Mouse (Mus musculus): Measurements from ENCODE around the gene Zzz3. TPM values are rescaled to one million over a fixed set of nuclear protein-coding genes. Genes with fewer than 3 reads are reported as not detected.

Gene Zzz3
- total and polyA plus RNA-seq, 3 experiments, result 64.2 to 116 (median 94.9) TPM

- H3K27ac ChIP-seq (ENCODE audit: insufficient read depth, low read depth), result no peak overlapping the region
- H3K36me3 ChIP-seq (replicated peaks in 1 of 2; ENCODE audit: control insufficient read depth in 1 of 2, insufficient read depth in 1 of 2, low read length in 1 of 2), result peaks cover 49 to 57% of the 10 kb centered on the region in 2 experiments
- no peak overlapping the region for H3K4me3 ChIP-seq (replicated peaks in 1 of 3; ENCODE audit: low read depth in 2 of 3, low read length in 2 of 3, poor library complexity in 1 of 3)
- H3K9ac ChIP-seq (ENCODE audit: insufficient read depth, low read depth), result no peak overlapping the region
- in situ Hi-C loops (cut with MboI; ENCODE audit: low pct_ligation_motif_present, low pct_unique_long_range_greater_than_20kb, low sequenced_read_pairs) (loop anchor here (5.0 kb wide), 1 partner anchor 50 kb away; no protein-coding TSS in a partner anchor), dilution Hi-C loops (cut with MboI; ENCODE audit: extremely low pct_ligation_motif_present, extremely low pct_unique_long_range_greater_than_20kb, low sequenced_read_pairs) (no loop called here)
- TF ChIP-seq PAX5 (IDR thresholded peaks at IDR 0.05; ENCODE audit: low read length) (no peak), POLR2AphosphoS2 (IDR thresholded peaks at IDR 0.05; ENCODE audit: low read depth, low read length) (peak; percentile 1; the same call in 1 of the 2 replicates)
- H3K4me2 ChIP-seq (ENCODE audit: insufficient read depth, low read depth, poor library complexity, severe bottlenecking), result no peak overlapping the region
- H3K79me2 ChIP-seq (replicated peaks; ENCODE audit: control insufficient read depth, extremely low read depth, insufficient read depth, poor library complexity, severe bottlenecking), result no peaks in the 10 kb centered on the region; the same call in 1 of the 2 replicates
- no peaks in the 10 kb centered on the region for H3K9me3 ChIP-seq (replicated peaks; ENCODE audit: low read length)
- no peak for DNase-seq (ENCODE audit: extremely low read depth)
- no peaks in the 10 kb centered on the region for H3K27me3 ChIP-seq (replicated peaks)
- peaks cover 5 to 6% of the 10 kb centered on the region in 2 experiments for H3K4me1 ChIP-seq (ENCODE audit: control insufficient read depth in 1 of 2, insufficient read depth in 2 of 2)
Measured at GRCm38 (mm10) chr3:152462038-152462547, 66.8 kb downstream of the Zzz3 start.

GRCm38 (mm10) chr3:152462900-152463299 is 67.6 kb downstream of the Zzz3 start:
- no peak overlapping the region for H3K9ac ChIP-seq (ENCODE audit: insufficient read depth, low read depth)
- DNase-seq (ENCODE audit: extremely low read depth), result no peak
- TF ChIP-seq MYC (IDR thresholded peaks at IDR 0.05; ENCODE audit: low read depth, low read length) (no peak), EP300 (IDR thresholded peaks at IDR 0.05; ENCODE audit: low read length) (no peak), POLR2AphosphoS2 (IDR thresholded peaks at IDR 0.05; ENCODE audit: low read depth, low read length) (no peak), SIN3A (IDR thresholded peaks at IDR 0.05; ENCODE audit: low read length) (no peak), PAX5 (IDR thresholded peaks at IDR 0.05; ENCODE audit: low read length) (no peak)
- no peak overlapping the region for H3K27ac ChIP-seq (ENCODE audit: insufficient read depth, low read depth)
- H3K36me3 ChIP-seq (replicated peaks in 1 of 2; ENCODE audit: control insufficient read depth in 1 of 2, insufficient read depth in 1 of 2, low read length in 1 of 2), result peaks cover 42 to 49% of the 10 kb centered on the region in 2 experiments
- H3K4me3 ChIP-seq (replicated peaks in 1 of 3; ENCODE audit: low read depth in 2 of 3, low read length in 2 of 3, poor library complexity in 1 of 3), result no peak overlapping the region
- dilution Hi-C loops (cut with MboI; ENCODE audit: extremely low pct_ligation_motif_present, extremely low pct_unique_long_range_greater_than_20kb, low sequenced_read_pairs), result no loop called here
- no peak overlapping the region for H3K4me2 ChIP-seq (ENCODE audit: insufficient read depth, low read depth, poor library complexity, severe bottlenecking)
- H3K79me2 ChIP-seq (replicated peaks; ENCODE audit: control insufficient read depth, extremely low read depth, insufficient read depth, poor library complexity, severe bottlenecking), result no peaks in the 10 kb centered on the region
- no peaks in the 10 kb centered on the region for H3K9me3 ChIP-seq (replicated peaks; ENCODE audit: low read length)
- H3K27me3 ChIP-seq (replicated peaks), result no peaks in the 10 kb centered on the region
- peaks cover 11 to 14% of the 10 kb centered on the region in 2 experiments for H3K4me1 ChIP-seq (ENCODE audit: control insufficient read depth in 1 of 2, insufficient read depth in 2 of 2)
- in situ Hi-C loops (cut with MboI; ENCODE audit: low pct_ligation_motif_present, low pct_unique_long_range_greater_than_20kb, low sequenced_read_pairs), result loop anchor here (5.0 kb wide), 1 partner anchor 51 kb away; no protein-coding TSS in a partner anchor

- dilution Hi-C loops (cut with MboI; ENCODE audit: extremely low pct_ligation_motif_present, extremely low pct_unique_long_range_greater_than_20kb, low sequenced_read_pairs), result no loop called here
- no peak overlapping the region for H3K4me2 ChIP-seq (ENCODE audit: insufficient read depth, low read depth, poor library complexity, severe bottlenecking)
- TF ChIP-seq MAZ (IDR thresholded peaks at IDR 0.05; ENCODE audit: low read depth, low read length) (no peak), CHD2 (IDR thresholded peaks at IDR 0.05; ENCODE audit: low read length) (0 out of 2 replicates have a peak, but pooled peaks have one; percentile 37), RCOR1 (conservative IDR thresholded peaks at IDR 0.05; ENCODE audit: low read depth, low read length) (no peak), IRF4 (IDR thresholded peaks at IDR 0.05; ENCODE audit: low read depth, low read length) (no peak), MAFK (IDR thresholded peaks at IDR 0.05; ENCODE audit: insufficient replicate concordance, low read length) (no peak), MXI1 (IDR thresholded peaks at IDR 0.05; ENCODE audit: low read depth, low read length) (no peak), GABPA (IDR thresholded peaks at IDR 0.05; ENCODE audit: insufficient replicate concordance, low read depth, low read length) (no peak), JUN (IDR thresholded peaks at IDR 0.05; ENCODE audit: insufficient read depth, low read depth, low read length) (no peak), TBP (conservative IDR thresholded peaks at IDR 0.05; ENCODE audit: low read depth, low read length) (no peak), ZMIZ1 (IDR thresholded peaks at IDR 0.05; ENCODE audit: low read depth, low read length) (no peak; the same call in 1 of the 2 replicates), NRF1 (IDR thresholded peaks at IDR 0.05; ENCODE audit: low read depth, low read length) (no peak), POLR2AphosphoS2 (IDR thresholded peaks at IDR 0.05; ENCODE audit: low read depth, low read length) (peak; percentile 79; the same call in 1 of the 2 replicates), BHLHE40 (IDR thresholded peaks at IDR 0.05; ENCODE audit: low read depth, low read length) (no peak), MYC (IDR thresholded peaks at IDR 0.05; ENCODE audit: low read depth, low read length) (no peak), ZKSCAN1 (IDR thresholded peaks at IDR 0.05; ENCODE audit: borderline replicate concordance, low read depth, low read length) (no peak), NELFE (IDR thresholded peaks at IDR 0.05; ENCODE audit: low read depth, low read length) (no peak; the same call in 1 of the 2 replicates)
Measured at GRCm38 (mm10) chr3:152464462-152464861, 69.2 kb downstream of the Zzz3 start.

More at GRCm38 (mm10) chr3:152464462-152464861, 69.2 kb downstream of the Zzz3 start:
- H3K4me1 ChIP-seq (ENCODE audit: control insufficient read depth in 1 of 2, insufficient read depth in 2 of 2), result peaks cover 14 to 19% of the 10 kb centered on the region in 2 experiments
- H3K27ac ChIP-seq (ENCODE audit: insufficient read depth, low read depth), result no peak overlapping the region
- no peak for DNase-seq (ENCODE audit: extremely low read depth)
- in situ Hi-C loops (cut with MboI; ENCODE audit: low pct_ligation_motif_present, low pct_unique_long_range_greater_than_20kb, low sequenced_read_pairs), result loop anchor here (5.0 kb wide), 1 partner anchor 52 kb away; no protein-coding TSS in a partner anchor
- no peaks in the 10 kb centered on the region for H3K79me2 ChIP-seq (replicated peaks; ENCODE audit: control insufficient read depth, extremely low read depth, insufficient read depth, poor library complexity, severe bottlenecking)
- no peak overlapping the region for H3K9ac ChIP-seq (ENCODE audit: insufficient read depth, low read depth)
- H3K27me3 ChIP-seq (replicated peaks), result no peaks in the 10 kb centered on the region
- no peak overlapping the region for H3K4me3 ChIP-seq (replicated peaks in 1 of 3; ENCODE audit: low read depth in 2 of 3, low read length in 2 of 3, poor library complexity in 1 of 3)
- H3K9me3 ChIP-seq (replicated peaks; ENCODE audit: low read length), result no peaks in the 10 kb centered on the region
- peaks cover 33 to 43% of the 10 kb centered on the region in 2 experiments for H3K36me3 ChIP-seq (replicated peaks in 1 of 2; ENCODE audit: control insufficient read depth in 1 of 2, insufficient read depth in 1 of 2, low read length in 1 of 2)

All from CH12.LX (cell line).